Mouse (Mus musculus): Measurements from ENCODE around the gene Aspm. TPM values are rescaled to one million over a fixed set of nuclear protein-coding genes. Genes with fewer than 3 reads are reported as not detected.
"Not testable (repeated sequence)": the region's sequence is repeated elsewhere in the genome, so short reads cannot be mapped to it uniquely, and the experiment has no call there.

The Aspm gene
- polyA plus RNA-seq, 1 experiment from 2014 or later: 17.6 TPM

DNA sequence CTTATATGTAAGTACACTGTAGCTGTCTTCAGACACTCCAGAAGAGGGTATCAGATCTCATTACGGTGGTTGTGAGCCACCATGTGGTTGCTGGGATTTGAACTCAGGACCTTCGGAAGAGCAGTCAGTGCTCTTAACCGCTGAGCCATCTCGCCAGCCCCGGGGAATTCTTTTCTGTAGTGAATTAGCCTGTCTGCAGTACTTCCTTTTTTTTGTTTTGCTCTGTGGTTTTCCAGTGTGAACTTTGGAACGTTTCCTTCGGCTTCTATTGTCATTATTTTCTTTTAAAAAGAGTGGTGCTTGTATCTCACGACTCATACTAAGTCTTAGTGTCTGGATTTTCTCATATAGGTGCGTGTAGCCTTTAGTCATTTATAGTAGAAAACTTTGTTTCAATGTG lies 11.5 kb upstream of the Aspm start:
- peaks cover 42% of the 10 kb centered on the region for H3K36me3 ChIP-seq
- not testable (repeated sequence) for H3K9me3 ChIP-seq; H3K27ac ChIP-seq; ATAC-seq (ENCODE audit: insufficient number of reproducible peaks, insufficient read depth, low FRiP score, low TSS enrichment, low read depth); H3K4me3 ChIP-seq; H3K9ac ChIP-seq; H3K4me2 ChIP-seq; H3K27me3 ChIP-seq; H3K4me1 ChIP-seq
- WGBS: 85% methylated on average over 9 of the region's 9 CpGs

DNA sequence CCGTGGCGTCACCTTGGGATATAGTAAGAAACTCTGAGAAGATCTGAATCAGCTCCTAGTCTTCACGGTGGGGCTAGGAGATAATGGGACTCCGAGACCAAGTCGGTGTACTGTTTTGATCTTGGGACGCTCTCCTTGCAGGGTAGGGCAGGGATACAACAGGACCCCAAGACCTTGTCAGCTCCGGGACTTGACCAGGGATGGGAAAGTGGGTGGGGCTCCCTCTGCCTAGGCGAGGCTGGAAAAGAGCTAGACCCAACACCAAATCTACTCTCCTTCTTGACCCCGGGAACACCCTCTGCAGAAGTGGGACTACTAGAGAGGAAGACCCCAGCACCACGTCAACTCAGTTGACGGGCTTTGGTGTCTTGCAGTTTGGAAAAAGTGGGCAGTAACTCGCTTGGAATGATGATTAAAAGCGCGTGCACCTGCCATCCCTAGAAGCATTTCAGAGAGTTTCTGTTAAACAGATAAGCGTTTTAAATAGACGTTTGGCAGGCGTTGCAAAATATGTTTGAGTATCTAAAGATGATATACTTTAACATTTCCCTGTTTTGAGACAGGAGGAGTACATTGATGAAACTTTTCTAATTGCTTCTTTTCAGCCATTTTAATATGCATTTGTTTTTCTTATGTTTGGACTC lies 776 bp downstream of the Aspm start:
- peak overlapping the region; percentile 80 for H3K9ac ChIP-seq
- H3K4me3 ChIP-seq: peak overlapping the region; percentile 87
- WGBS: 2% methylated on average over 17 of the region's 17 CpGs
- no peaks in the 10 kb centered on the region for H3K27me3 ChIP-seq
- H3K4me1 ChIP-seq: peaks cover 17% of the 10 kb centered on the region
- H3K27ac ChIP-seq: peak overlapping the region; percentile 23; the same call in 1 of the 2 replicates
- no peaks in the 10 kb centered on the region for H3K9me3 ChIP-seq
- 0 out of 2 replicates have a peak, but pooled peaks have one; percentile 15 for ATAC-seq (ENCODE audit: insufficient number of reproducible peaks, insufficient read depth, low FRiP score, low TSS enrichment, low read depth)
- H3K4me2 ChIP-seq: peak overlapping the region; percentile 94
- peaks cover 11% of the 10 kb centered on the region; the same call in 1 of the 2 replicates for H3K36me3 ChIP-seq

DNA sequence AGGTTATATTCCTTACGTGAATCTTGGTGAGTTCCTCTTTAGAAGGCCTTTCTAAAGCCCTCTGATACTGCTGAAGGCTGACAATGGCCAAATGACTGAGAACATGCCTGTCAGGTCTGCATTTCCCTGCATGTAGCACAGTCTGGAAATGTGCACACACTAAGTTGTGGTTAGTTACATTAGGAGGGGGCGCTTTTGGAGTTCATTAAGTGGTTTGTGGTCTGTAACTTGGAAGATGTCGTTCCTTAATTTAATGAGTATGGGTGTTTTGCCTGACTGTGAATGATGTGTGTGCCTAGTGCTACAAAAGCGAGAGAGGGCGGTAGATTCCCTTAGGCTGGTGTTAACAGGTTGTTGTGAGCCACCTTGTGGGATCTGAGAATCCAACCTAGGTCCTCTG lies 6.2 kb downstream of the Aspm start:
- no peak overlapping the region for H3K9ac ChIP-seq
- no peaks in the 10 kb centered on the region for H3K9me3 ChIP-seq
- H3K27me3 ChIP-seq: no peaks in the 10 kb centered on the region
- peaks cover 50% of the 10 kb centered on the region for H3K36me3 ChIP-seq
- no peak overlapping the region for H3K27ac ChIP-seq
- 76% methylated on average over 5 of the region's 5 CpGs for WGBS
- peaks cover 9% of the 10 kb centered on the region for H3K4me1 ChIP-seq
- ATAC-seq (ENCODE audit: insufficient number of reproducible peaks, insufficient read depth, low FRiP score, low TSS enrichment, low read depth): no peak
- H3K4me3 ChIP-seq: no peak overlapping the region
- no peak overlapping the region for H3K4me2 ChIP-seq

DNA sequence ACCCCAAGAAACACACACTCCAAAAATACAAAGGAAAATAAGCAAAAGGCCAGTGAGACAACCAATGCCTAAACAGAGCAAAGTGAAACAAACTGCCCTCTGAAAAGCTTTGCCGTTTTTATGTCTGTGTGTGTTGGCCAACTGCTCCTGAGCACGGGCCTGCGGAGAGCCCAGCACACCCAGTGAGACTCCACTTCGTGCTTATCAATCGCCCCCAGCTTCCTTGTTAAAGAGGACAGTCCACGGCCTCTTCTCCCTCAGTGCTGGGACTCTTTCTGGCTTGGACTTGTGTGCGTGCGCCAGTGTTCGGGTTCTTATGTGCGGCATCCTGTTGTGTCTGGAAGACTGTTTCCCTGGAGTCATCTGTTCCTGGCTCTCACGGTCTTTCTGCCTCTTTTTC lies 11.4 kb downstream of the Aspm start:
- H3K27ac ChIP-seq: no peak overlapping the region
- H3K9me3 ChIP-seq: no peaks in the 10 kb centered on the region
- WGBS: 91% methylated on average over 11 of the region's 11 CpGs
- no peak overlapping the region for H3K9ac ChIP-seq
- no peaks in the 10 kb centered on the region for H3K27me3 ChIP-seq
- no peaks in the 10 kb centered on the region for H3K4me1 ChIP-seq
- no peak for ATAC-seq (ENCODE audit: insufficient number of reproducible peaks, insufficient read depth, low FRiP score, low TSS enrichment, low read depth)
- H3K36me3 ChIP-seq: peaks cover 70% of the 10 kb centered on the region
- H3K4me2 ChIP-seq: no peak overlapping the region
- no peak overlapping the region for H3K4me3 ChIP-seq

DNA sequence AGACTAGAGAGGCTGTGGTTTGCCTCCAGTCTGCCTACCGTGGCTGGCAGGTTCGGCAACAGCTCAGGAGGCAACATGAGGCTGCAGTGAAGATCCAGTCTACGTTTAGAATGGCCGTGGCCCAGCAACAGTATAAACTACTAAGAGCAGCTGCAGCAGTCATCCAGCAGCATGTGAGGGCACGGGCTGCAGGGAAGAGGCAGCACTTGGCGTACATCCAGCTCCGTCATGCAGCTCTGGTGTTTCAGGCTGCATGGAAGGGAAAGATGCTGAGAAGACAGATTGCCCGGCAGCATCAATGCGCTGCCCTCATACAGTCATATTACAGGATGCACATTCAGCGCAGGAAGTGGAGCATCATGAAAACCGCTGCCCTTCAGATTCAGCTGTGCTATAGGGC lies 24.3 kb downstream of the Aspm start:
- WGBS: 93% methylated on average over 11 of the region's 11 CpGs
- no peak overlapping the region for H3K4me3 ChIP-seq

DNA sequence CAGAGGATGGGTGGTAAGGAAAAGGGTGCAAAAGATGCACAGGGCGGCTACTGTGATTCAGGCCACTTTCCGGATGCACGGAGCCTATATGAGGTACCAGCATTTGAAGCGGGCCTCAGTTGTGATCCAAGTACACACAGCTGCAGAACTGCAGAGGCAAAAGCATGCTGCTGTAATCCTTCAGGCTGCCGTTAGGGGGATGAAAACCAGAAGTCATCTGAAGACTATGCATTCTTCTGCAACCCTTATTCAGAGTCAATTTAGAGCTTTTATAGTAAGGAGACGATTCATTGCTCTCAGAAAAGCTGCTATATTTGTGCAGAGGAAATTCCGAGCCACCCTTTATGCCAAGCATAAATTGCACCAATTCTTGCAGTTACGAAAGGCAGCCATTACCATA lies 25.7 kb downstream of the Aspm start:
- Histone ChIP-seq H3K27ac (no peak overlapping the region), H3K4me3 (no peak overlapping the region), H3K9ac (no peak overlapping the region), H3K36me3 (peaks cover 81% of the 10 kb centered on the region), H3K4me1 (no peaks in the 10 kb centered on the region), H3K9me3 (no peaks in the 10 kb centered on the region), H3K4me2 (no peak overlapping the region), H3K27me3 (no peaks in the 10 kb centered on the region)
- 91% methylated on average over 8 of the region's 8 CpGs for WGBS
- no peak for ATAC-seq (ENCODE audit: insufficient number of reproducible peaks, insufficient read depth, low FRiP score, low TSS enrichment, low read depth)

More for the DNA sequence above, 24.3 kb downstream of the Aspm start:
- Histone ChIP-seq H3K27ac (no peak overlapping the region), H3K4me1 (no peaks in the 10 kb centered on the region), H3K4me2 (no peak overlapping the region), H3K36me3 (peaks cover 84% of the 10 kb centered on the region), H3K9me3 (no peaks in the 10 kb centered on the region), H3K27me3 (no peaks in the 10 kb centered on the region), H3K9ac (no peak overlapping the region)
- ATAC-seq (ENCODE audit: insufficient number of reproducible peaks, insufficient read depth, low FRiP score, low TSS enrichment, low read depth): no peak

DNA sequence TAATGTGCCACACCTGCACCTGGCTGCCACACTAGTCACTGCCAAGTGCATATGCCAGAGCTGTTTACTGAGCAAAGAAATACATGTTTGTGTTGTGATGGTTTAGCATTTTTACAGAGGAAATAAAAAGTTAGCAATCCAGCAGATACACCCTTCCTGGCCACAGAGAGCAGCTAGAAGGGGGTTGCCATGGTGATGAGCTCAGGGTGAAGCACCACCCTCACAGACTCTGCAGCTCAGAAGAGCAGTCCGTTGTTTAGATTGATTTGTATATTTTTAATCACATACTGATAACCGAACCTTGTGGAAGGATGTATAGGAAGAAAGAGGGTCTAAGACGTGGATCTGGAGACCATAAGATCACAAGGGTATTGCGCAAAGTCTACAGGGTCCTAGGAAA lies 26.6 kb downstream of the Aspm start:
- 95% methylated on average over 4 of the region's 4 CpGs for WGBS
- ATAC-seq (ENCODE audit: insufficient number of reproducible peaks, insufficient read depth, low FRiP score, low TSS enrichment, low read depth): no peak

DNA sequence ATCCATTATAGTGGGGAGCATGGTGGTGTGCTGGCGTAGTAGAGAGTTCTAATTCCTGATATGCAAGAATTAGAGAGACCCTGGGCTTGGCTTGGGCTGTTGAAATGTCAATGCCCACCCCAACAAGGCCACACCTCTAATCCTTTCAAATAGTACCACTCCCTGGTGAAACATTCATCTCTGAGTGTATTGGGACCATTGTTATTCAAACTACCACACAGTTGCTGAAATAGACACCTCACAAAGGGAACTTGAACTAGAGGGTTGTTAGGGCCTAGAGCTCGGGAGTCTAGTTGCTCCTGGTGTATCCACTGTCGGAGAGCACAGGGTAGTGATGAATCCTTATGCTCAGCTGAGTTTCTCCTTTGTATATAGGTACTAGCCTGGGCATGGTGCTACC lies 40.1 kb downstream of the Aspm start:
- H3K27ac ChIP-seq: no peak overlapping the region
- H3K36me3 ChIP-seq: peaks cover 36% of the 10 kb centered on the region
- no peaks in the 10 kb centered on the region for H3K9me3 ChIP-seq
- 83% methylated on average over 3 of the region's 3 CpGs for WGBS
- no peak overlapping the region for H3K4me2 ChIP-seq
- H3K4me1 ChIP-seq: no peaks in the 10 kb centered on the region
- ATAC-seq (ENCODE audit: insufficient number of reproducible peaks, insufficient read depth, low FRiP score, low TSS enrichment, low read depth): no peak
- H3K4me3 ChIP-seq: no peak overlapping the region
- no peaks in the 10 kb centered on the region for H3K27me3 ChIP-seq
- no peak overlapping the region for H3K9ac ChIP-seq

More for the DNA sequence above, 26.6 kb downstream of the Aspm start:
- H3K4me3 ChIP-seq: no peak overlapping the region
- peaks cover 76% of the 10 kb centered on the region for H3K36me3 ChIP-seq
- no peak overlapping the region for H3K9ac ChIP-seq
- H3K27ac ChIP-seq: no peak overlapping the region
- no peaks in the 10 kb centered on the region for H3K27me3 ChIP-seq
- H3K9me3 ChIP-seq: no peaks in the 10 kb centered on the region
- H3K4me2 ChIP-seq: no peak overlapping the region
- H3K4me1 ChIP-seq: no peaks in the 10 kb centered on the region

DNA sequence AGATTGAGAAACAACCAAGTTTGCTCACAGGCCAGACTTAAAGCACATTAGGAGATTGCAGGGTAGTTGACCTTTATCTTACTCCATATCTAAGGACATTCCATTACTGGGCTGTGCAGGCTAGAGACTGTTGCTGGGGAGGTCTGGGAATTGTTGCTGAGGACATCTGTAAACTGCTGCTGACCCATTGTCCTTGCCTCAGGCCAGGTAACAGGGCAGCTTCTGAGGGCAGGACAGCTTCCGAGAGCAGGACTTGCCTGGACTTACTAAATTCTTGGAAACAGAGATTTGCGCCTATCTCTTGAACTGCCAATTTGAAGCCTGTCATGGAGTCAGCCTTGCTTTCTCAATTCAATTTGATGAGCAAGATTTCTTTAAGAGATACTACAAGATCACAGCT lies 40.8 kb downstream of the Aspm start:
- ATAC-seq (ENCODE audit: insufficient number of reproducible peaks, insufficient read depth, low FRiP score, low TSS enrichment, low read depth): no peak
- Histone ChIP-seq H3K27me3 (no peaks in the 10 kb centered on the region), H3K36me3 (peaks cover 30% of the 10 kb centered on the region), H3K4me1 (no peaks in the 10 kb centered on the region), H3K27ac (no peak overlapping the region), H3K4me3 (no peak overlapping the region), H3K9ac (no peak overlapping the region), H3K4me2 (no peak overlapping the region), H3K9me3 (no peaks in the 10 kb centered on the region)
- 74% methylated on average over 2 of the region's 2 CpGs for WGBS

DNA sequence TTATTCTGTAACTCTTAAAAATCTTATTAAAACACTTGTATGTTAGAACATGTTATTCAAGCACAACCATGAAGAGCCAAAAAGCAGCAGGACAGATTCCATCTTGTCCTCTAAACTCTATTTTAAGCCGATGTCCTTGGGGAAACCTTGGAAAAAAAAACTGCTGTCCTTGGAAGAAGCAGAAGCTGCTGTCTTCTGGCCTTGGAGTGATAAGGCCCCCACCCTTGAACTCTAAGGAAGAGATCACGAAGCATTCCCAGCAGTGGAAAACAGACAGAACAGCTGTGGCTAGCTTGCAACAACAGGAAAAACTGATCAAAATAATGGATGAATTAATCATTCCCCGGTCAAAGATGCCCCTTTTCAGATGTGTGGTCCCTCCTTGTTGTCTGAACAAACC lies 41.6 kb downstream of the Aspm start:
- H3K27me3 ChIP-seq: no peaks in the 10 kb centered on the region

DNA sequence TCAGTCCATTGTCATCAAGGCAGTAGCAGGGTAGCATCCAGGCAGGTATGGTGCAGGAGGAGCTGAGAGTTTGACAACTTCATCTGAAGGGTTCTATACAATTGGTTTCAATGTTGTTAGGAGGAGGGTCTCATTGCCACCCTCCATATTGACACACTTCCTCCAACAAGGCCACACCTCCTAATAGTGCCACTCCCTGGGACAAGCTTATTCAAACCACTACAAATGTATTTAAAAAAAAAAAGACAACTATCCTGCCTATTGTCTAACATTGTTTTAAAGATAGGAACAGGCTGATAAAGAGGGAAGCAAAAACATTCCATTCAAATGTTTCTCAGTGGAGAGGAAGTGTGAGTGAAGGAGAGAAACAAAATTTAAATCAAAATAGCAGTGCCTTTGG lies 45.2 kb downstream of the Aspm start:
- Histone ChIP-seq H3K9ac (no peak overlapping the region), H3K4me2 (no peak overlapping the region)

More for the DNA sequence above, 41.6 kb downstream of the Aspm start:
- H3K4me1 ChIP-seq: no peaks in the 10 kb centered on the region
- no peak overlapping the region for H3K4me3 ChIP-seq
- H3K27ac ChIP-seq: no peak overlapping the region
- H3K4me2 ChIP-seq: no peak overlapping the region
- H3K36me3 ChIP-seq: peaks cover 23% of the 10 kb centered on the region
- WGBS: 90% methylated on average over 3 of the region's 3 CpGs
- ATAC-seq (ENCODE audit: insufficient number of reproducible peaks, insufficient read depth, low FRiP score, low TSS enrichment, low read depth): no peak
- no peak overlapping the region for H3K9ac ChIP-seq
- H3K9me3 ChIP-seq: no peaks in the 10 kb centered on the region

DNA sequence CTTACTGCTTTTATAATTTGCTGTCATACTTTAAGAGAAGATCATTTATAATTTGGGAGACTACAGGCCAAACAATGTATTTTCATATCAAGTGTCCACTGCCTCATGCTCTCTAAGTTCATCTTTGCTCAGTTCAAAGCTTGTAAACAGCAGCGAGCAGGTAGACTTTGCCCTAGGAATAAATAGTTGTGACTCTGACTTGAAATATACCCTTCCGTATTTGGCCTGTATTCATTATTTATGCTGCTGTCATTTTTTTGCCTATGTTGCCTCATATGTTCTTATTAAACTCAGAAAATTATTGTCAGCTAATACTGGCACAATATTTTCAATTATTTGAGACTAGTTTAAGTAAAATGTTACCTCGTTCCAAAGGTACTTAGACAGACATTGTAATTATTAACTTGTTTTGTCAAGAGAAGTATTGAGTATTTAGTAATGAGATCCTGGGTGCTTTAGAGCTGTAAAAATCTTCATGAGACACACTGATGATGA lies 46.7 kb downstream of the Aspm start, which contains the start of gene F13b:
Gene F13b (plus strand): TSS at position 445 of the 495 bp plus-strand sequence.
- no peaks in the 10 kb centered on the region for H3K4me1 ChIP-seq

More for the DNA sequence above, 45.2 kb downstream of the Aspm start:
- Histone ChIP-seq H3K27ac (no peak overlapping the region), H3K4me3 (no peak overlapping the region), H3K9me3 (no peaks in the 10 kb centered on the region), H3K36me3 (0 out of 2 replicates have a peak, but pooled peaks cover 3% of the 10 kb centered on the region), H3K4me1 (no peaks in the 10 kb centered on the region), H3K27me3 (no peaks in the 10 kb centered on the region)
- ATAC-seq (ENCODE audit: insufficient number of reproducible peaks, insufficient read depth, low FRiP score, low TSS enrichment, low read depth): no peak

More for the DNA sequence above, 46.7 kb downstream of the Aspm start, which contains the start of gene F13b:
- no peak for ATAC-seq (ENCODE audit: insufficient number of reproducible peaks, insufficient read depth, low FRiP score, low TSS enrichment, low read depth)
- Histone ChIP-seq H3K4me2 (no peak within 1 kb of the TSS), H3K9me3 (no peaks in the 10 kb centered on the region), H3K4me3 (no peak within 1 kb of the TSS), H3K36me3 (no peaks in the 10 kb centered on the region), H3K27ac (no peak within 1 kb of the TSS), H3K9ac (no peak within 1 kb of the TSS), H3K27me3 (no peaks in the 10 kb centered on the region)
- 89% methylated on average over 3 of the region's 3 CpGs for WGBS

All from embryonic facial prominence, embryonic 13.5 days (tissue).